Mouse (Mus musculus): ENCODE results near the gene Scgn.

- TF ChIP-seq POLR2A (IDR thresholded peaks at IDR 0.05; ENCODE audit: borderline replicate concordance, extremely low read depth, low read depth, low read length) = no peak
- TF ChIP-seq CTCF (IDR thresholded peaks at IDR 0.05; ENCODE audit: insufficient read depth, low read length) = no peak
Observed at GRCm38 (mm10) chr13:24018515-24018914, 27.5 kb upstream of the Scgn start.

Measured in lung, adult 2 months (tissue).